Mouse (Mus musculus): ENCODE data around the gene Pdzrn3.

DNA sequence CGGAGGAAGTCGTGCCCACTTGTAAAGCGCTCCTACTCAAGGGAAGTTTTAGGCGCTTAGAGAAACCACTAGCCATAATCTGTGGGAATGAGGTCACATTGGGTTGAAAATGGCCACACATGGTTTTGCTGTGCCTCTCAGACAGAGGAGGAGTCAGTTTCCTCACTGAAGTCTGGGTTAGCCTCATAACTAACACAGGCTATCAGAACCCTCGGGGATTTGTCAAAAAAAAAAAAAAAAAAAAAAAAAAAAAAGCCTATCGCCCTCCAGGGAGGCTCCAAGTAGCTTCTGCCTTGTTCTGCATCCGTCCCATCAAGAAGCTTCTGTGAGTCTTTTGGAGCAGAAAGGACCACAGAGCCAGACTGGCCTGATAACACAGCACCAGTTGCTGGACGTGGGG is 80.7 kb downstream of the Pdzrn3 start:
- no peak for TF ChIP-seq SMC3 (IDR thresholded peaks at IDR 0.05; ENCODE audit: low read depth, low read length)
- no peak for TF ChIP-seq CTCF (conservative IDR thresholded peaks at IDR 0.05 in 1 of 2, IDR thresholded peaks at IDR 0.05 in 1 of 2; ENCODE audit: low read depth in 2 of 2, low read length in 2 of 2)
- no peak for TF ChIP-seq GABPA (IDR thresholded peaks at IDR 0.05; ENCODE audit: insufficient replicate concordance, low read depth, low read length)
- no peak for TF ChIP-seq MAFK (IDR thresholded peaks at IDR 0.05; ENCODE audit: insufficient replicate concordance, low read length)
- TF ChIP-seq BHLHE40 (IDR thresholded peaks at IDR 0.05; ENCODE audit: low read depth, low read length) = no peak
- TF ChIP-seq EP300 (IDR thresholded peaks at IDR 0.05; ENCODE audit: low read length) = no peak
- no peak for TF ChIP-seq UBTF (IDR thresholded peaks at IDR 0.05; ENCODE audit: low read depth, low read length)
- TF ChIP-seq POLR2A (IDR thresholded peaks at IDR 0.05; ENCODE audit: low read depth, low read length) = no peak
